Mouse (Mus musculus) neutrophil, adult 65 days (primary cell): ENCODE results near the gene Milr1. TPM values are rescaled to one million over a fixed set of nuclear protein-coding genes. Genes with fewer than 3 reads are reported as not detected.

ENCODE experiments used
- total RNA-seq: library from RNA; stranded (reverse); gene quantifications from 2 replicates; pipeline ENCODE4 v1.2.4, GENCODE M21; 2023

Milr1 gene
- 82.7 and 88.3 TPM in 2 replicates for total RNA-seq

DNA sequence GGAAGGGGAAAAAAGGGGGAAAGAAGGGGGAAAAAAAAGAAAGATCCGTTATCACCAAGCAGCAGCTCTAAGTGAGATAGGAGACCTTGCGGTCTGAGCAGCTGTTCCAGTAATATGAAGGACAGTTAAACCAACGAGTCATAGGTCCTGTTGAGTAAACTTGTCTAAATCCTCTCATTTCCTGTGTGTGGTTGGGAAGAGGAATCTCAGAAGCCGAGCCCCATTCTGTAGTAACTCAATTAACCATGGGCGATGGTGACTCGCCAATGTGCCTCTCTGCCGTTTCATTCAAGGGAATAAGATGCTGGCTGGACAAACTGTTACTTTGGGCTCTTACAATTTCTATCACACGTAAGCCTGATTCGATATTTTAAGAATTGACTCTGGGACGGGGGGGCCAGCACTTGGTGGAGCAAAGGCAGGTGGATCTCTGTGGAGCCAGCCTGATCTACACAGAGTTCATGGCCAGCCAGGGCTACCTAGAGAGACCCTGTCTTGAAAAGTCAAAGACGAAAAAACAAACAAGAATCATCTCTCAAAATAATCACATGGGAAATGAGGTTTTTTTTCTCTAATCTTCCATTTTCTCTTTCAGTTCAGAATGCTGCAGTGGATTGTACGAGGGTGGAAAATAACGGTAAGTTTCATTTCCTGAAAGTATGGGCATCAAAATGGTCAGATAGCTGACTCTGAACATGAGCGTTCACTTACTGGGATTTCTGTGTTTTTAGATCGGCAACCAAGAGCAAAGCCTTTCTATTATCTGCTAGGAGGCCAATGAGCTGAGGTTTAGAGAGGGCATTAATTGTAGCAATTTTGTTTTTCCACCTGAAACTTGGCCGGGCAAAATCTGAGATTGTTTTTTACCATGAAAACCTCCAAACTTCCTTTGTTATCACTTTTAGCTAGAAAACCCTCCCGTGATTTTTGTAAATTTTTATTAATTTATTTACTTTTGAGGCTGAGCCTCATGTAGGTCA, at the start of gene Milr1:
Gene Milr1, plus strand, starts transcription at position 188 of the 980 bp plus-strand sequence.

DNA sequence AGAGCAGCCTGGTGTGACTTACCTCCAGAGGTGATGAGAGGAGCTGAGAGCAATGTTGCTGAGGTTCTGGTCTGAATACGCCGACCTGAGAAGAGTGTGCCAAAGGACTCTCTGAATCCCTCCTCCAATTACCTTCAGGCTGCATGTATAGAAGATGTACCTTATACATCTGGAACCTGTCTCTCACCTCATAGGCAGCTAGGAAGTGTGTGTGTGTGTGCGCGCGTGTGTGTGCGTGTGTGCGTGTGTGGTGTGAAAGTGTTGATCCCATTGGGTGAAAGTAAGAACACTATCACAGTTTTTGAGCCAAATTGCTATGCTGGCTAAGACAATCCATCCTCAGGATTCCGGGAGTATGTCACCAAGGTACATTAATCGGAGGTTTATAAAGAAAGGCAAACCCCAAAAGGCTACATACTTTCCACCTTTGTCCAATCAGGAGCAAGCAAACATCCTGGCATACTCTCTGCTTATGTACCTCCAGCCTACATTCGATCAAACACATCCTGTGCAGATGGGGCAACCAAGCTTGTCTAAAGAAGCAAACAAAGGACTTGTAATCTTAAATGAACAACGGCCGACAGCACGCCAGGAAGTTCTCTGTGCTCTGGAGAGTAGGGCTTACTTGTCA, 790 bp upstream of the Milr1 start, which contains the start of gene Pecam1:
Gene Pecam1, minus strand, starts transcription at position 508 of the 631 bp plus-strand sequence.

DNA sequence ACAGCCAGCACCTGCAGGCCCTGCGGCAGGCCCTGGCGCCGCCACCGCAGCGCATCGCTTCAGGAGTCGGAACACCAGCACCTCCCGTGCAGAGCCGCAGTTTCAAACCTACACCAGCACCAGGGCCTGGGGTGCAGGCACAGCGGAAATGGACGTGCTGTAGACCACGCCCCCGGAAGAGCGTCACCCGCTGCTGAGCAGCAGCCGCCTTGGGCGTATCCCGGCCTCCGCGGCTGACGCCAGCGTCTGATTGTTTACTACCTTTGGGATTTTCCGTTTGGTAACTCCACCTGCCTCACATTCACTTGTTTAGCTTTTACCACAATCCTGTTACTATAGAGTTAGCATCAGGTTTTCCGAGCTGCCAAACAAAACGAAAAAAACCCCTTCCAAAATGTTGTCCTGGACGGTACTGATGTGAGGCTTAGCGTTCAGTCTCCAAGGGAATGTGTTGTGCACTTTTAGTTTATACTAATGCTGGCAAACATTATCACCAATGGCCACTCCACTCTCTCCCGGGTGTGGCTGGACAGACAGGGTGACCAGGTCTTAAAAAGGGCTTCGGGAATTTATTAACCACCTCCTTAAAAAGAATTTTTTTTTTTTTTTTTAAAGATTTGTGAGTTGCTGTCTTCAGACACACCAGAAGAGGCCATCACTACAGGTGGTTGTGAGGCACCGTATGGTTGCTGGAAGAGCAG, 28.5 kb downstream of the Milr1 start, which contains the start of gene Polg2:
Gene Polg2, minus strand, starts transcription at position 150 of the 701 bp plus-strand sequence.

DNA sequence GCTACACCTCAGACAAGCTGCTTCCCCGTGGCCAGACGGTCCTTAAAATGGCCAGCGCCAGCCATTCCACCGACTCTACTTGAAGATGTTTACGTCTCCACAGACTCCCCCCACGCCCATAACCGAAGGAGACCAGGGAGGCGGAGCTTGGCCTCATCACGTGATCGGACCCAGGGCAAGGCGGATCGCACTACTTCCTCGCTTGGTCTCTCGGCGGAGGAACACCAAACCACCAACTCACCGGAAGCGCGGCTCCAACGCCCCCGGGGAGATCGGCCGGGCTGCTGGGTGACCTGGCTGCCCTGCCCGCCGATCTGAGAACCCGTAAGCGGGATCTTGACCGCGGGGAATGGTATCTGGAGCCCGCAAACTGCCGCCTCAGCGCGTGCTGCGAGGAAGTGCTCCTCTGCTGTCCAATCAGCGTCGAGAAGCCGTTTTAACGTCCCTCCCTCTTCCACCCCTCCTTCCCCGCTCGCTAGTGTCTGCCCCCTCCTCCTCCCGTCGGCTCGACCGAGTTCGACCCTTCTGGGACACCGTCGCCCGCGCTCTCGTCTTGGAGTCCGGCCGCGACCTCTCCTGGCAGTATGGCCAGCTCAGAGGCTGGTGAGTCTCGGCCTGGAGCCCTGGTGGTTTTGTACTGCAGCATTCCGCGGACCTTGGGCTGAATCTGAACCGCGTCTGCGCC, 37.9 kb downstream of the Milr1 start, which contains the start of the genes Ddx5 and Cep95:
Gene Ddx5, minus strand, starts transcription at position 411 of the 685 bp plus-strand sequence.
Gene Cep95, plus strand, starts transcription at position 478 of the 685 bp plus-strand sequence.

Other genes starting within 250 kb of the Milr1 start
- gene Tex2, start 137.8 kb upstream of the Milr1 start, total RNA-seq: 25.3 and 35.7 TPM in 2 replicates
- 7.3 and 7.5 TPM in 2 replicates for gene Pecam1, start 598 bp upstream of the Milr1 start, total RNA-seq
- gene Polg2, start 28.3 kb downstream of the Milr1 start, total RNA-seq: 10.9 and 12.7 TPM in 2 replicates
- 1,774 and 1,790 TPM in 2 replicates for gene Ddx5, start 38.0 kb downstream of the Milr1 start, total RNA-seq
- gene Cep95, start 38.0 kb downstream of the Milr1 start, total RNA-seq: 16.8 and 17.1 TPM in 2 replicates
- gene Smurf2, start 169.5 kb downstream of the Milr1 start, total RNA-seq: 32.8 and 41.6 TPM in 2 replicates
- 86.9 and 90.0 TPM in 2 replicates for gene Kpna2, start 248.3 kb downstream of the Milr1 start, total RNA-seq